Mouse (Mus musculus): ENCODE data around the gene Eif3k. TPM values are rescaled to one million over a fixed set of nuclear protein-coding genes. Genes with fewer than 3 reads are reported as not detected.
"Not testable (repeated sequence)": the region's sequence is repeated elsewhere in the genome, so short reads cannot be mapped to it uniquely, and the experiment has no call there.

The Eif3k gene
- polyA plus RNA-seq, 1 experiment from 2014 or later = 342 TPM

DNA sequence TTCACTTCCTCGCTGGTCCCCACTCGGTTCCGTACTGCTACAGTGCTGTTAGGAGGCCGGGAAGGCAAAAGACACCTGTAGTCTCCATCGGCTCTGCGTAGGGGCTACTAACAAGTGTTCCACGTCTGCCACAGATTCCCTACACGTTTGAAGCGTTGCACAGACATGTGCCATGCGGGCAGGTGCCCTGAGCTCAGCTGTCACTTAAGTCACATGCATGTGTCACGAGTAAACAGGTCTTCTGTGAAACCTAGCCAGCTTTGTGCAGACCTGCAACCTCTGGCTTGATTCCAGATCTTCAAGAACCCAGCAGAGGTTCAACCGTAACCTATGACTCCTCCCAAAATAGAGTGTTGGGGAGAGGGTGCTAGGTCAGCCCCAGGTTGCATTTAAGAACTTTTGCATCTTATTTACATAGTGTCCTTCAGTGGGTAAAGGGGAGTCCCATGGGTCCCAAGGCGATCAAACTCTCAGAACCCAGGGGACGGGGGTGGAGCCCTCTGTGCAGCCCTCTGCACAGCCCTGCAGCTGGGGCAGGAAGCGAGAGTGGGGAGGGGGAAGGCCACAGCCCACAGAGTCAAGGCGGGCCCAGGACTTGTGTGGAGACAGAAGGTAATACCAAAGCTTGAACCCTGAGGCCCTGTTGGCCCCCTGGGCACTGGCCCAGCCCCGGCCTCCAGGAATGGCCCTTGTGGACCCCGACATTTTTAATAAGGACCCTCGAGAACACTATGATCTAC, 780 bp upstream of the Eif3k start:
- WGBS = 14% methylated on average over 19 of the region's 19 CpGs
- peaks cover 20% of the 10 kb centered on the region for H3K36me3 ChIP-seq (replicated peaks)
- peak overlapping the region; percentile 90 for H3K4me2 ChIP-seq
- H3K9ac ChIP-seq = peak overlapping the region; percentile 72
- no peaks in the 10 kb centered on the region for H3K27me3 ChIP-seq
- H3K4me1 ChIP-seq = peaks cover 21% of the 10 kb centered on the region
- peak overlapping the region; percentile 83 for H3K27ac ChIP-seq
- no peaks in the 10 kb centered on the region for H3K9me3 ChIP-seq
- peak overlapping the region; percentile 48 for H3K4me3 ChIP-seq (replicated peaks)
- ATAC-seq (ENCODE audit: low FRiP score) = peak; percentile 57

DNA sequence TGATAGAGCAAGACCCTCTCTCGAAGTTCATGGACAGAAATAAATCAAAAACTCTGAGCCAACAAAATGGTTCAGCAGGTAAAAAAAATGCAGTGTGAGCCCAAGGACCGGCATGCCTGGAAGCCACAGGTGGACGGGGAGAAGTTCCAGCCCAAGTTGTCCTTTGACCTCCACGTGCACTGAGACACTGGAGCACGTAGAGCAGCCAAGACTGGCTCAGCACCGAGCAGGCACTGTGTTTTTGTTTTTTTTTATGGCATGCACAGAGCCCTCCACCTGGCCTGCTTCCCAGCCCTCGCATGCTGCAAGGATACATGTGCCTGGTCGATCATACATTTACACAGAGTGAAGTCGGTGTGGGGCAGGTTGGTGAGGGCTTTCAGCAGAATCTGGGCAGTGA, 4.1 kb downstream of the Eif3k start:
- Histone ChIP-seq H3K9ac (no peak overlapping the region), H3K4me1 (peaks cover 11% of the 10 kb centered on the region), H3K27me3 (no peaks in the 10 kb centered on the region), H3K27ac (no peak overlapping the region), H3K9me3 (no peaks in the 10 kb centered on the region), H3K36me3 (replicated peaks) (peaks cover 54% of the 10 kb centered on the region), H3K4me3 (replicated peaks) (no peak overlapping the region), H3K4me2 (no peak overlapping the region)
- ATAC-seq (ENCODE audit: low FRiP score) = no peak
- 91% methylated on average over 9 of the region's 9 CpGs for WGBS

- ATAC-seq (ENCODE audit: low FRiP score) = no peak
- 83% methylated on average over 8 of the region's 8 CpGs for WGBS
- no peaks in the 10 kb centered on the region for H3K27me3 ChIP-seq
- no peak overlapping the region for H3K4me2 ChIP-seq
- H3K27ac ChIP-seq = no peak overlapping the region
- no peaks in the 10 kb centered on the region for H3K4me1 ChIP-seq
- H3K36me3 ChIP-seq (replicated peaks) = peaks cover 75% of the 10 kb centered on the region
- H3K9me3 ChIP-seq = no peaks in the 10 kb centered on the region
- no peak overlapping the region for H3K4me3 ChIP-seq (replicated peaks)
- H3K9ac ChIP-seq = no peak overlapping the region
These were observed 8.6 kb downstream of the Eif3k start for GRCm38 (mm10) chr7:28973025-28973424.

DNA sequence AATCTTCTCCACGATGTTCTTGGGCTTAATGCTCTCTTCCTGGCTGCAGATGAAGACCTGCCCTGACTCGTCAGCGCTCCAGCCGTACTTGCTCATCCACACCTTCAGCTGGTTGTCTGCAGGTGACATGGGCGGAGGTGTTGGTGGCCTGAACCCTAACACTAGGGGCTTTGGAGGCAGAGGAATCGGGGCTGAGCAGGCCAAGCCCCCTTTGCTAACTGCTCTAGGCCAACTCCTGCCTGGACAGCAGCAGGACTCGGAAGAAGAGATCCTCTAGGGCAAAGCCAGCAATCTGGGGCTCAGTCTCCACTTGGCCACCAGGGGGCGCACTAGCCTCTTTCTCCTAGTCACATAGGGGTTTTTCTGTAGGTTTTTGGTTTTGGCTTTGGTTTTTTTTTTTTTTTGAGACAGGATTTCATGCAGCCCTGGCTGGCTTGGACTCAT, 9.1 kb downstream of the Eif3k start:
- Histone ChIP-seq H3K4me3 (replicated peaks) (no peak overlapping the region), H3K9me3 (no peaks in the 10 kb centered on the region), H3K4me1 (no peaks in the 10 kb centered on the region), H3K27me3 (no peaks in the 10 kb centered on the region), H3K27ac (no peak overlapping the region), H3K9ac (no peak overlapping the region), H3K36me3 (replicated peaks) (peaks cover 70% of the 10 kb centered on the region), H3K4me2 (no peak overlapping the region)
- ATAC-seq (ENCODE audit: low FRiP score) = no peak
- 67% methylated on average over 8 of the region's 8 CpGs for WGBS

GRCm38 (mm10) chr7:28971770-28972269, 9.8 kb downstream of the Eif3k start:
- Histone ChIP-seq H3K4me3 (replicated peaks) (no peak overlapping the region), H3K27me3 (no peaks in the 10 kb centered on the region), H3K9ac (no peak overlapping the region), H3K9me3 (no peaks in the 10 kb centered on the region), H3K27ac (no peak overlapping the region), H3K36me3 (replicated peaks) (peaks cover 63% of the 10 kb centered on the region), H3K4me2 (no peak overlapping the region), H3K4me1 (no peaks in the 10 kb centered on the region)
- WGBS = 87% methylated on average over 6 of the region's 6 CpGs
- no peak for ATAC-seq (ENCODE audit: low FRiP score)

- no peaks in the 10 kb centered on the region for H3K9me3 ChIP-seq
- H3K4me3 ChIP-seq (replicated peaks) = no peak overlapping the region
- no peaks in the 10 kb centered on the region for H3K4me1 ChIP-seq
- no peaks in the 10 kb centered on the region for H3K27me3 ChIP-seq
- H3K36me3 ChIP-seq (replicated peaks) = peaks cover 55% of the 10 kb centered on the region
- ATAC-seq (ENCODE audit: low FRiP score) = no peak
- WGBS = 91% methylated on average over 7 of the region's 7 CpGs
- no peak overlapping the region for H3K4me2 ChIP-seq
- H3K9ac ChIP-seq = no peak overlapping the region
- H3K27ac ChIP-seq = no peak overlapping the region
These were observed 10.6 kb downstream of the Eif3k start for GRCm38 (mm10) chr7:28971029-28971428.

DNA sequence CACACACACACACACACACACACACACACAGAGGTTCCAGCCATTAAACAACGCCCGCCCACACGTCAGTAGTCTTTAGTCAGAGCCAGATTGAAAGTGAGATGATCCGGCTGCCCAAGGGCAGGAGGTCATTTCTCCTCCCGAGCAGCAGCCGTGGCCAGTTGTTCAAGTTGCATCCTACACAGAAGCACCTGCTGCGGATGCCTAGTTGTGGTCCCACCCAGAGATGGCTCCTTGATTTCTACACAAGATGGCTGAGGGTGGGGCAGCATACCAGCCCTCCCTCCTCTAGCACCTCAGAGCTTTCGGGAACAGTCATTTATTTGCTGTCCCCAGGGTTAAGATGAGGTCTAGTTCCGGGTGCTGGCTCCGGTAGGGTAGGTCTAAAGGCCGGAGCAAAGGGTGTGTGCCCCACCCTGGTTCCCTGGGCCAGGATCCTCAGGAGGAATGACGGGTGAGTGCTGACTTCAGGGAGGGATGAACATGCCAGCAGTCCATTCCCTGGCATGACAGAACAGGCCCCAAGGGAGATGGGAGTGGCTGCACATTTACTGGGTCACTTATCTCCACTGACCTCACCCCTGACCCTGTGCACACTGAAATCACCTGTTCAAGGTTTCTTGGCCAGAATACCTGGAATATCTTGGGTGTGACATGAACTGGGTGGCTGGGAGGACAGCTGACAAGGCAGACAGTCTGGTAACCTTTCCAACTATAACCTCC, 11.8 kb downstream of the Eif3k start:
- no peaks in the 10 kb centered on the region for H3K9me3 ChIP-seq
- H3K9ac ChIP-seq = no peak overlapping the region
- peaks cover 52% of the 10 kb centered on the region for H3K36me3 ChIP-seq (replicated peaks)
- H3K4me2 ChIP-seq = no peak overlapping the region
- H3K27me3 ChIP-seq = no peaks in the 10 kb centered on the region
- H3K4me1 ChIP-seq = no peaks in the 10 kb centered on the region
- 87% methylated on average over 12 of the region's 12 CpGs for WGBS
- no peak overlapping the region for H3K27ac ChIP-seq
- no peak for ATAC-seq (ENCODE audit: low FRiP score)
- H3K4me3 ChIP-seq (replicated peaks) = no peak overlapping the region

DNA sequence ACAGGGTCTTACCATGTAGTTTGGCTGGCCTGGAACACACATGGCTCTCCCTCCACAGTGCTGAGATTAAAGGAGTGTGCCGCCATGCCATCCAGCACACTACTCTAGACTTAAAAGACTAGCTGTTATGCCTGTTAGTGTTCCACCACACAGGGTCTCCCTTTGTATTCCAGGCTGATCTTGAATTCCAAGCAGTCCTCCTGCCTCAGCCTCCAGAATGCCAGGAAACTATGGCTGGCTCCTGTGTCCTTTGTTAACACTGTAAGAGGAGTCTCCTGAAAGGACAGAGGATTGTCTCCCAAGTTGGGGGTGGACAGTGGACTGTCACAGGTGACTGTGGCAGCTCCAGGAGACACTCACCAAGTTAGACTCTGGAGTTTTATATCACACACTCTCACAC, 12.4 kb downstream of the Eif3k start:
- 96% methylated on average over 1 of the region's 1 CpGs for WGBS
- H3K36me3 ChIP-seq (replicated peaks) = peaks cover 49% of the 10 kb centered on the region

DNA sequence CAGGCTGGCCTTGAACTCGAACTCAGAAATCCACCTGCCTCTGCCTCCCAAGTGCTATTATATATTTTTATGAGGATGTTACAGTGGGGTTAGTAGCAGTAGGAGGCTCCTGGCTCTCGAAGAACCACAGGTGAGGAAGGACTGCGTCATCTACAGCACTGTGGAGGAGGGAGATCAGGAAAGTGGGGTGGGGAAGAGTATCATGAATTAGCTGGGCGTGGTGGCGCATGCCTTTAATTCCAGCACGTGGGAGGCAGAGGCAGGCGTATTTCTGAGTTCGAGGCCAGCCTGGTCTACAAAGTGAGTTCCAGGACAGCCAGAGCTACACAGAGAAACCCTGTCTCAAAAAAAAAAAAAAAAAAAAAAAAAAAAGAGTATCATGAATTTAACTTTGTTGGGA, 13.5 kb downstream of the Eif3k start:
- H3K9ac ChIP-seq; H3K4me3 ChIP-seq (replicated peaks); H3K9me3 ChIP-seq; H3K27me3 ChIP-seq; H3K27ac ChIP-seq; H3K4me2 ChIP-seq; ATAC-seq (ENCODE audit: low FRiP score); H3K4me1 ChIP-seq: not testable (repeated sequence)
- WGBS = 96% methylated on average over 8 of the region's 8 CpGs
- H3K36me3 ChIP-seq (replicated peaks) = peaks cover 37% of the 10 kb centered on the region

More for the DNA sequence above, 12.4 kb downstream of the Eif3k start:
- Histone ChIP-seq H3K4me3 (replicated peaks) (no peak overlapping the region), H3K9ac (no peak overlapping the region), H3K4me2 (no peak overlapping the region), H3K4me1 (no peaks in the 10 kb centered on the region), H3K27me3 (no peaks in the 10 kb centered on the region), H3K27ac (no peak overlapping the region), H3K9me3 (no peaks in the 10 kb centered on the region)
- ATAC-seq (ENCODE audit: low FRiP score) = no peak

- Histone ChIP-seq H3K27ac (no peak overlapping the region), H3K4me3 (replicated peaks) (no peak overlapping the region), H3K36me3 (replicated peaks) (peaks cover 30% of the 10 kb centered on the region), H3K27me3 (no peaks in the 10 kb centered on the region), H3K9me3 (no peaks in the 10 kb centered on the region), H3K9ac (no peak overlapping the region), H3K4me1 (peaks cover 4% of the 10 kb centered on the region; the same call in 1 of the 2 replicates), H3K4me2 (no peak overlapping the region)
- ATAC-seq (ENCODE audit: low FRiP score) = no peak
- 69% methylated on average over 4 of the region's 4 CpGs for WGBS
These were observed 14.7 kb downstream of the Eif3k start for GRCm38 (mm10) chr7:28966751-28967505.

DNA sequence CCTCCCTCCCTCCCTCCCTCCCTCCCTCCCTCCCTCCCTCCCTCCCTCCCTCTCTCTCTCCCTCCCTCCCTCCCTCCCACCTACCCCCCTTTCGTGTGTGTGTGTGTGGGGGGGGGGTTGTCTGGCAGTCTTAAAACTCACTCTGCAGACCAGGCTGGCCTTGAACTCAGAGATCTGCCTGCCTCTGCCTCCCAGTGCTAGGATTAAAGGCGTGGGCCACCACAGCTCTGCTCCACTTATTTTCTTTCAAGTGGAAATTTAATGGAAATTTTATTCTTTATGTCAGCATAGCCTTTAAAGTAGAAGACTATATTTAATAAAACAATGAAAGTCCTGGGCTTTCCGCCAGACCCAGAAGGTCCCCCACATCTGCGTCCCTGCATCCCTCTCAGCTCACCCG, 15.5 kb downstream of the Eif3k start:
- 83% methylated on average over 4 of the region's 5 CpGs for WGBS
- no peak overlapping the region for H3K4me3 ChIP-seq (replicated peaks)
- no peak for ATAC-seq (ENCODE audit: low FRiP score)

GRCm38 (mm10) chr7:28965346-28965840, 16.3 kb downstream of the Eif3k start:
- no peak for ATAC-seq (ENCODE audit: low FRiP score)
- Histone ChIP-seq H3K9me3 (no peaks in the 10 kb centered on the region), H3K4me2 (no peak overlapping the region), H3K9ac (no peak overlapping the region), H3K4me3 (replicated peaks) (no peak overlapping the region), H3K4me1 (peaks cover 15% of the 10 kb centered on the region), H3K27me3 (no peaks in the 10 kb centered on the region), H3K36me3 (replicated peaks) (peaks cover 15% of the 10 kb centered on the region), H3K27ac (no peak overlapping the region)
- 82% methylated on average over 5 of the region's 5 CpGs for WGBS

More for the DNA sequence above, 15.5 kb downstream of the Eif3k start:
- Histone ChIP-seq H3K9ac (no peak overlapping the region), H3K27me3 (no peaks in the 10 kb centered on the region), H3K4me1 (peaks cover 7% of the 10 kb centered on the region), H3K27ac (no peak overlapping the region), H3K36me3 (replicated peaks) (peaks cover 23% of the 10 kb centered on the region), H3K4me2 (no peak overlapping the region), H3K9me3 (no peaks in the 10 kb centered on the region)
